Mouse (Mus musculus) embryo, embryonic 11.5 days (tissue): Measurements from ENCODE around the gene Zfp280d.
"Not testable (repeated sequence)": the region's sequence is repeated elsewhere in the genome, so short reads cannot be mapped to it uniquely, and the experiment has no call there.

Experiments
- DNase-seq: peaks from one replicate; pipeline ENCODE4 v3.0.0-alpha.2; 2012; ENCODE audit warnings: low read depth, low spot score

The Zfp280d gene

GRCm38 (mm10) chr9:72374074-72374473 is 99.4 kb downstream of the Zfp280d start:
- DNase-seq: no peak

- no peak for DNase-seq
Measured at GRCm38 (mm10) chr9:72374996-72375395, 100.3 kb downstream of the Zfp280d start.

GRCm38 (mm10) chr9:72375639-72376038 is 101.0 kb downstream of the Zfp280d start:
- no peak for DNase-seq

- no peak for DNase-seq
Measured at GRCm38 (mm10) chr9:72385786-72386185, 111.1 kb downstream of the Zfp280d start.

GRCm38 (mm10) chr9:72388934-72389333 is 114.3 kb downstream of the Zfp280d start:
- DNase-seq: no peak

- DNase-seq: no peak
Measured at GRCm38 (mm10) chr9:72389431-72390002, 114.9 kb downstream of the Zfp280d start.

GRCm38 (mm10) chr9:72390321-72391077 is 115.8 kb downstream of the Zfp280d start:
- no peak for DNase-seq

- DNase-seq: no peak
Measured at GRCm38 (mm10) chr9:72392686-72393085, 118.0 kb downstream of the Zfp280d start.

- DNase-seq: no peak
Measured at GRCm38 (mm10) chr9:72393238-72393637, 118.6 kb downstream of the Zfp280d start.

GRCm38 (mm10) chr9:72393869-72394341 is 119.2 kb downstream of the Zfp280d start:
- DNase-seq: no peak

- DNase-seq: no peak
Measured at GRCm38 (mm10) chr9:72400121-72400520, 125.5 kb downstream of the Zfp280d start.

GRCm38 (mm10) chr9:72401769-72402168 is 127.1 kb downstream of the Zfp280d start:
- DNase-seq: not testable (repeated sequence)

GRCm38 (mm10) chr9:72403421-72403820 is 128.8 kb downstream of the Zfp280d start:
- no peak for DNase-seq

- DNase-seq: no peak
Measured at GRCm38 (mm10) chr9:72404446-72404845, 129.8 kb downstream of the Zfp280d start.

- DNase-seq: no peak
Measured at GRCm38 (mm10) chr9:72404934-72405333, 130.3 kb downstream of the Zfp280d start.

GRCm38 (mm10) chr9:72405882-72406638 is 131.4 kb downstream of the Zfp280d start:
- DNase-seq: no peak

- DNase-seq: peak; percentile 79
Measured at GRCm38 (mm10) chr9:72408131-72408586, 133.5 kb downstream of the Zfp280d start.

- DNase-seq: no peak
Measured at GRCm38 (mm10) chr9:72409381-72410225, 134.9 kb downstream of the Zfp280d start.

GRCm38 (mm10) chr9:72411746-72412145 is 137.1 kb downstream of the Zfp280d start:
- no peak for DNase-seq
